Mouse (Mus musculus) spleen, adult 2 months (tissue): ENCODE results near the gene Slc24a3. TPM values are rescaled to one million over a fixed set of nuclear protein-coding genes. Genes with fewer than 3 reads are reported as not detected.

Experiments used
- DNase-seq, 2 experiments: peaks; one replicate each; pipeline versions ENCODE4 v3.0.0 to v3.0.0-alpha.2; 2012 to 2021; ENCODE audit warnings: low spot score in 2 of 2, low read depth in 1 of 2
- H3K27ac ChIP-seq: fragments of 200-500 bp; 2 replicates; pipeline ENCODE4 v1.5.1; 2012; ENCODE audit warnings: low read length, inconsistent platforms; ENCODE audit not compliant: insufficient read depth
- H3K27me3 ChIP-seq: fragments of 200-500 bp; 2 replicates; pipeline ENCODE4 v1.6.1; 2012; ENCODE audit warnings: mild to moderate bottlenecking, moderate library complexity, low read length, inconsistent platforms; ENCODE audit not compliant: control insufficient read depth, insufficient read depth
- H3K36me3 ChIP-seq: fragments of 200-500 bp; 2 replicates; pipeline ENCODE4 v1.6.1; 2012; ENCODE audit warnings: mild to moderate bottlenecking, low read length, inconsistent platforms; ENCODE audit not compliant: control insufficient read depth, insufficient read depth
- H3K4me1 ChIP-seq: fragments of 200-500 bp; 2 replicates; pipeline ENCODE4 v1.6.1; 2011; ENCODE audit warnings: inconsistent platforms; ENCODE audit not compliant: control insufficient read depth, insufficient read depth, insufficient read length
- H3K4me3 ChIP-seq: fragments of 200-500 bp; 2 replicates; pipeline ENCODE4 v1.5.1; 2011; ENCODE audit warnings: mild to moderate bottlenecking, inconsistent platforms; ENCODE audit not compliant: insufficient read depth, insufficient read length; ENCODE audit errors: extremely low read depth
- CTCF ChIP-seq: fragments of 200-500 bp; IDR thresholded peaks from 2 replicates; pipeline ENCODE4 v1.5.1; 2011; ENCODE audit warnings: mild to moderate bottlenecking, inconsistent platforms; ENCODE audit not compliant: insufficient read depth, insufficient read length, insufficient replicate concordance; ENCODE audit errors: extremely low read depth
- POLR2A ChIP-seq: fragments of 200-500 bp; IDR thresholded peaks from 2 replicates; pipeline ENCODE4 v1.6.1; 2011; ENCODE audit warnings: low read depth, low read length, inconsistent platforms
- WGBS: fragments of 180-500 bp; shearing (Covaris S2); methylation state at CpG from one replicate; pipeline ENCODE4 v1.1.7; 2018; 5-methylcytosine and 5-hydroxymethylcytosine counted together
- polyA plus RNA-seq: library from polyadenylated mRNA; depleted of rRNA; stranded (reverse); fragments of >200 nt; gene quantifications from 2 replicates; pipeline ENCODE4 v1.2.3, GENCODE M21; 2012

Slc24a3 gene
- polyA plus RNA-seq, 1 experiment = 1.9 TPM

DNA sequence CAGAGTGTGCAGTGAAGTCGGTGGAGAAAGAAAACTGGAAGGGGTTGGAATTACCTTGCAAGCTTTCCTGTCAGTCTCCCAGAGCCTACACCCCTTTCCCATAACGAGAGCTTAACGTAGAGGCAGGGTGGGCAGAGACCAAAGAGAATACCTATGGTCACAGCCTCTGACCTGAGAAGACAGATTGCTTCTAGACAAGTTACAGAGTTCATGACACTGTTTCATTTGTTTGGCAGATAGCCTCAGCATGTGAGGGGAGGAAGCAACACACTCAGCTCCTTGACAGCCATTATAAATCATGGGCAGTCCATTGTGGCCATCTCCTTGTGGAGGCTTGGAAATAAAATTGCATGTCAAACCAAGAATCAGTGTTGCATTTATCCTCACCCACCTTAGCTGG, 156.9 kb downstream of the Slc24a3 start:
- no peaks in the 10 kb centered on the region for H3K27me3 ChIP-seq
- no peak overlapping the region for H3K27ac ChIP-seq
- no peak for DNase-seq
- no peak for TF ChIP-seq POLR2A
- H3K36me3 ChIP-seq = no peaks in the 10 kb centered on the region
- no peak overlapping the region for H3K4me3 ChIP-seq
- no peaks in the 10 kb centered on the region for H3K4me1 ChIP-seq
- WGBS = 80% methylated on average over 3 of the region's 3 CpGs

- H3K36me3 ChIP-seq = no peaks in the 10 kb centered on the region
- no peaks in the 10 kb centered on the region for H3K4me1 ChIP-seq
- H3K27ac ChIP-seq = no peak overlapping the region
- H3K4me3 ChIP-seq = no peak overlapping the region
- no peak for DNase-seq
- TF ChIP-seq POLR2A (no peak), CTCF (no peak)
- 80% methylated on average over 4 of the region's 4 CpGs for WGBS
- H3K27me3 ChIP-seq = no peaks in the 10 kb centered on the region
Observed at GRCm38 (mm10) chr2:145325852-145326251, 158.3 kb downstream of the Slc24a3 start.

- Histone ChIP-seq H3K36me3 (no peaks in the 10 kb centered on the region), H3K4me1 (no peaks in the 10 kb centered on the region), H3K27ac (no peak overlapping the region), H3K4me3 (no peak overlapping the region), H3K27me3 (no peaks in the 10 kb centered on the region)
- DNase-seq = no peak
- TF ChIP-seq POLR2A (no peak), CTCF (no peak)
- WGBS = 87% methylated on average over 2 of the region's 2 CpGs
Observed at GRCm38 (mm10) chr2:145326544-145326943, 159.0 kb downstream of the Slc24a3 start.

- TF ChIP-seq CTCF (no peak), POLR2A (no peak)
- WGBS = 81% methylated on average over 8 of the region's 8 CpGs
- no peak for DNase-seq
Observed at GRCm38 (mm10) chr2:145329756-145330155, 162.2 kb downstream of the Slc24a3 start.

DNA sequence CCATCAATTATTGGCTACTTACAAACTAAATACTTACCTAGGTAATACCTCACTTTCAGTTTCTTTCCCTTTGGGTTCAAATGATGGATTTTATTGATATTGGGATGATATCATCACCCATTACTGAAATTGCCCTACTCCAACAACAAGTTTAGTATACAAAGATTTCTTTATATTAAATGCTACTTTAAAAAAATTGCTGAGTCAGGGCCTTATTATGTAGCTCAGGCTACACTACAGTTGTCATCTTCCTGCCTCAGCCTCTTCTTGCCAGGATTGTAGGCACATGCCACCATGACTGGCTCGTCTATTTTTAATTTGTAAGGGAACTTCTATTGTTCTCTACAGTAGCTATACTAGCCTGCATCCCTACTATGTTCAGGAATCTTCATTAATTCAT, 164.0 kb downstream of the Slc24a3 start:
- WGBS = 75% methylated on average over 1 of the region's 1 CpGs
- H3K36me3 ChIP-seq = no peaks in the 10 kb centered on the region

More at GRCm38 (mm10) chr2:145329756-145330155, 162.2 kb downstream of the Slc24a3 start:
- Histone ChIP-seq H3K27ac (no peak overlapping the region), H3K27me3 (no peaks in the 10 kb centered on the region), H3K36me3 (no peaks in the 10 kb centered on the region), H3K4me1 (no peaks in the 10 kb centered on the region), H3K4me3 (no peak overlapping the region)

GRCm38 (mm10) chr2:145333466-145333865, 165.9 kb downstream of the Slc24a3 start:
- H3K27me3 ChIP-seq = no peaks in the 10 kb centered on the region
- H3K4me1 ChIP-seq = no peaks in the 10 kb centered on the region
- H3K27ac ChIP-seq = no peak overlapping the region
- no peak for TF ChIP-seq POLR2A
- no peaks in the 10 kb centered on the region for H3K36me3 ChIP-seq
- no peak for DNase-seq
- H3K4me3 ChIP-seq = no peak overlapping the region

More for the DNA sequence above, 164.0 kb downstream of the Slc24a3 start:
- Histone ChIP-seq H3K4me3 (no peak overlapping the region), H3K27me3 (no peaks in the 10 kb centered on the region), H3K4me1 (no peaks in the 10 kb centered on the region), H3K27ac (no peak overlapping the region)
- TF ChIP-seq POLR2A (no peak), CTCF (no peak)
- no peak for DNase-seq

DNA sequence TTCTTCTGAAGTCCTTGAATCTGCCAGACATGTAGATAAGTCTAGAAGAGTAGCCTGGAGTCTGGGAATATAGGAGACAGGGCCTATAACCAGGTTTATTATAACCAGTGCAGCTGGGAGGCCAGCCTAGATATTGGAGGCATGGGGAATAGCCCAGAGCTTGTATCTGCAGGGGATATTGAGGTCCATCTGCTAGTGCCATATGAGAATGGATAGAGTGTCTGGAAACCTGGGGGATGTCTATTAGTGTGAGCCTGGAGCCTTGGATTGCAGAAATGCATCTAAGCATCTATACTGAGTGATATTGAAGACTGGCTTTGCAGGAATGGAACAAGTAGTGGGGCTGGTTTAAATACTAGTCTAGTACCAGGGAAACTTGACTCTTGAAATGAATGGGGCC, 168.9 kb downstream of the Slc24a3 start:
- Histone ChIP-seq H3K27me3 (no peaks in the 10 kb centered on the region), H3K4me3 (no peak overlapping the region), H3K4me1 (no peaks in the 10 kb centered on the region), H3K27ac (no peak overlapping the region), H3K36me3 (no peaks in the 10 kb centered on the region)
- no peak for DNase-seq
- no peak for TF ChIP-seq POLR2A
